Mouse (Mus musculus) ES-Bruce4 (cell line): ENCODE measurements around the gene Arid1a. TPM values are rescaled to one million over a fixed set of nuclear protein-coding genes. Genes with fewer than 3 reads are reported as not detected.

Source experiments
- H3K27ac ChIP-seq: 2 replicates; pipeline ENCODE4 v1.5.1; 2012; ENCODE audit warnings: low read length, inconsistent platforms; ENCODE audit not compliant: insufficient read depth
- H3K27me3 ChIP-seq: 2 replicates; pipeline ENCODE4 v1.6.1; 2012; ENCODE audit warnings: mild to moderate bottlenecking, low read length, inconsistent platforms; ENCODE audit not compliant: control insufficient read depth, poor library complexity, insufficient read depth, severe bottlenecking
- H3K36me3 ChIP-seq: 2 replicates; pipeline ENCODE4 v1.6.1; 2012; ENCODE audit warnings: inconsistent platforms, mild to moderate bottlenecking, low read length, moderate library complexity; ENCODE audit not compliant: control insufficient read depth, poor library complexity, insufficient read depth, severe bottlenecking
- H3K4me1 ChIP-seq: one replicate; pipeline ENCODE4 v1.8.1; 2011; ENCODE audit warnings: low read length; ENCODE audit not compliant: control insufficient read depth, insufficient read depth
- H3K4me3 ChIP-seq: 2 replicates; pipeline ENCODE4 v1.5.1; 2011; ENCODE audit warnings: low read depth, mild to moderate bottlenecking, low read length
- H3K9ac ChIP-seq: 2 replicates; pipeline ENCODE4 v1.6.1; 2012; ENCODE audit warnings: low read depth, mild to moderate bottlenecking, inconsistent platforms; ENCODE audit not compliant: poor library complexity, severe bottlenecking
- H3K9me3 ChIP-seq: replicated peaks from 2 replicates; pipeline ENCODE4 v1.6.1; 2012; ENCODE audit warnings: mild to moderate bottlenecking, low read length, inconsistent platforms; ENCODE audit not compliant: control insufficient read depth, poor library complexity, insufficient read depth, severe bottlenecking
- CTCF ChIP-seq: IDR thresholded peaks from one replicate; pipeline ENCODE4 v1.8.1; 2011; ENCODE audit warnings: low read depth, low read length
- EP300 ChIP-seq: IDR thresholded peaks from 2 replicates; pipeline ENCODE4 v1.6.1; 2011; ENCODE audit warnings: low read depth, low read length; ENCODE audit not compliant: insufficient read depth
- POLR2A ChIP-seq: IDR thresholded peaks from one replicate; pipeline ENCODE4 v1.8.1; 2011; ENCODE audit warnings: low read length; ENCODE audit not compliant: insufficient read depth
- polyA plus RNA-seq: library from polyadenylated mRNA; stranded (reverse); fragments of >200 nt; gene quantifications from 2 replicates; pipeline ENCODE4 v1.2.4, GENCODE M21; 2011; ENCODE audit warnings: low read depth; ENCODE audit not compliant: missing spikeins, insufficient read depth, insufficient read length

Arid1a gene
- polyA plus RNA-seq, 1 experiment, result 119 TPM

- TF ChIP-seq EP300, result no peak
- no peak for TF ChIP-seq POLR2A
- TF ChIP-seq CTCF, result no peak
- Histone ChIP-seq H3K4me3 (peak overlapping the region; percentile 63), H3K27me3 (no peaks in the 10 kb centered on the region), H3K4me1 (peaks cover 3% of the 10 kb centered on the region), H3K27ac (peak overlapping the region; percentile 95), H3K9me3 (no peaks in the 10 kb centered on the region), H3K9ac (peak overlapping the region; percentile 99), H3K36me3 (no peaks in the 10 kb centered on the region)
Observed at GRCm38 (mm10) chr4:133754871-133755765, 1.5 kb downstream of the Arid1a start.

- H3K9ac ChIP-seq, result peak overlapping the region; percentile 99
- peak overlapping the region; percentile 63 for H3K4me3 ChIP-seq
- no peaks in the 10 kb centered on the region for H3K27me3 ChIP-seq
- H3K4me1 ChIP-seq, result peaks cover 3% of the 10 kb centered on the region
- H3K9me3 ChIP-seq, result no peaks in the 10 kb centered on the region
- peak overlapping the region; percentile 95 for H3K27ac ChIP-seq
- no peak for TF ChIP-seq POLR2A
- TF ChIP-seq EP300, result 0 out of 2 replicates have a peak, but pooled peaks have one; percentile 45
- peaks cover 4% of the 10 kb centered on the region; the same call in 1 of the 2 replicates for H3K36me3 ChIP-seq
Observed at GRCm38 (mm10) chr4:133754238-133754637, 2.3 kb downstream of the Arid1a start.

- Histone ChIP-seq H3K9me3 (no peaks in the 10 kb centered on the region), H3K4me1 (peaks cover 3% of the 10 kb centered on the region), H3K9ac (peak overlapping the region; percentile 99), H3K4me3 (peak overlapping the region; percentile 89), H3K36me3 (peaks cover 6% of the 10 kb centered on the region; the same call in 1 of the 2 replicates), H3K27ac (no peak overlapping the region; the same call in 1 of the 2 replicates), H3K27me3 (no peaks in the 10 kb centered on the region)
- TF ChIP-seq POLR2A, result no peak
- TF ChIP-seq EP300, result no peak
- no peak for TF ChIP-seq CTCF
Observed at GRCm38 (mm10) chr4:133753375-133754190, 3.0 kb downstream of the Arid1a start.

DNA sequence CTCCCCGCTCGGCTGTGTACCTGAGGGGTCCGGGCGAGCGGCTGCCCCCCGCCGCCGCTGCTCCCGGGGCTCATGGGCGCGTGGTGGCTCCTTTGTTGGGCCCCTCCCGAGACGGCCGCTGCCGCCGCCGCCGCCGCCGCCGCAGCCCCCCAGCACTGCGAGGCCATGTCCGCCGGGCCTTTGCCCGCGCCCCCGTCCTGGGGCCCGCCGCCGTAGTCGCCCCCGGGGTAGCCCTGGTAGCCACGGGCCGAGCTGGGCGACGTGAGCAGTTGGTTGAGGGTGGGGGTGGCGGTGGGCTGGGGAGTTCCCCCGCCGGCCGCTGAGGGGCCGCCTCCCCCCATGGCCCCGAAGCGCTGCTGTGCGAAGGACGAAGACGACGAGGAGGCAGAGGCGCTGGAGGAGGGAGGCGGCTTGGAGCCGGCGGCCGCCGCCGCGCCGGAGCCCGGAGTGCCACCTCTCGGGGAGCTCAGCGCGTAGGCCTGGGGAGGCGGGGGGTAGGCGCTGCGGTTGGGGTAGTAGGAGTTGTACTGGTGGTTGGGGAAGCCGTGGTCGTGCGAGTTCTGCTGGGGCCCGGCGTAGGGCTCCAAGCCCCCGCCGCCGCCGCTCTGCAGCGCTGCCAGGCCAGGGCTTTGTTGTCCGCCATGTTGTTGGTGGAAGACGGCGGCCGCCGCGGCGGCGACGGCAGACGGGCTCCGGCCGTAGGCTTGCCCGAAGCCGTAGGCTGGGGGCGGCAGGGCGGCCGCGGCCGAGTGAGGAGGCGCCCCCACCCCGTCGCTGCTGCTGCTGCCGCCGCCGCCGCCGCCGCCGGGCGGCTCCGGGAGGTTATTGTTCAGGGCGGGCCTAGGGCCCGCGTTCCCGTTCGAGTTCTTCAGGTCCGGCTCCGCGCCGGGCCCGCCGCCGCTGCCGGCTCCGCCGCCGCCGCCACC lies 3.9 kb downstream of the Arid1a start:
- Histone ChIP-seq H3K4me1 (peaks cover 3% of the 10 kb centered on the region), H3K4me3 (peak overlapping the region; percentile 89), H3K36me3 (peaks cover 8% of the 10 kb centered on the region; the same call in 1 of the 2 replicates), H3K9ac (peak overlapping the region; percentile 99), H3K27ac (no peak overlapping the region), H3K27me3 (no peaks in the 10 kb centered on the region), H3K9me3 (no peaks in the 10 kb centered on the region)
- TF ChIP-seq POLR2A (no peak), EP300 (no peak), CTCF (no peak)

DNA sequence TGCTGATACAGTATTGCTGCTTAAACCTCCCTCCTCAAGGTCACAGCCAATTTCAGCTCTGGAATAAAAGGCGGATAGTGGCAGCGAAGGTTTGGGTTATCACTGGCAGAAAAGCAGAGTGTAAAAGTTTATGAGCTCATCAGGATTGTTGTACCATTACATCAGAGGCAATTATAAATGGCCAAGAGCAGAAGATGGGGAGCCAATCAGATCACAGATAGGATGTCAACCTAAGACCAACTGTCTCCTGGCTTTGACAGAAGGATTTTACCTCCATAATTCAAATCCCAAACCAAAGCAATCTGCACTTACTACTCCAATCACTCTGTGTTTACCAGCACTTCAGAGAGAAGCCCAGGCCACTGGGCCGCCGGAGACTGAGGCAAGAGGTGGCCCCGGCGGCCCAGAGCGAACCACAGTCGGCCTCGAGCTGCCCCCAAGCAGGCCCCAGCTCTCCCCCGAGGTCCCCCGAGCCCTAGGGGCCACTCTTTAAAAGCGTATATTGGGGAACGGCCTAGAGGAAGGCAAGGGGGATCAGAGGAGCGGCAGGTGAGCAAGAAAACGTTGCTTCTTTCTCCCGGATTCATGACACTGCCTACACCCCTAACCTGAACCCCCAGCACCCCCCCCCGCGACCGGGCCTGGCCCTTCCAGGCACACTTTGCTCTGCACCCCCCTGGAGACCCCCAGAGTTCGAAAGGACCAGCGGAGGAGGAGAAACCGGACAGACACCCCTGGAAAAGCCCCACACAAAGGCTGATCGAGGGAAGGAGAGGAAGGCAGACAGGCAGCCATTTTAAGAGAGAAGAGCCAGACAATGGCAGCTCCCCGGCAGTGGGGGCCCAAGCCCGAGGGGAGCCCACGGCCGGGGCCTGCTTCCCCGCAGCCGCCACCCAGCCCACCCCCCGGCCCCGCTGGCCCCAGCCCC lies 4.8 kb downstream of the Arid1a start:
- Histone ChIP-seq H3K4me3 (peak overlapping the region; percentile 89), H3K27ac (no peak overlapping the region), H3K9me3 (no peaks in the 10 kb centered on the region), H3K27me3 (no peaks in the 10 kb centered on the region), H3K36me3 (peaks cover 9% of the 10 kb centered on the region; the same call in 1 of the 2 replicates), H3K9ac (peak overlapping the region; percentile 99), H3K4me1 (peaks cover 3% of the 10 kb centered on the region)
- TF ChIP-seq CTCF, result no peak
- no peak for TF ChIP-seq EP300
- no peak for TF ChIP-seq POLR2A
